Mouse (Mus musculus) thymus, postnatal 25 days (tissue): Measurements from ENCODE around the gene Trip6.

Experiments
- DNase-seq: peaks from one replicate; pipeline ENCODE4 v3.0.0; 2022

Gene Trip6

DNA sequence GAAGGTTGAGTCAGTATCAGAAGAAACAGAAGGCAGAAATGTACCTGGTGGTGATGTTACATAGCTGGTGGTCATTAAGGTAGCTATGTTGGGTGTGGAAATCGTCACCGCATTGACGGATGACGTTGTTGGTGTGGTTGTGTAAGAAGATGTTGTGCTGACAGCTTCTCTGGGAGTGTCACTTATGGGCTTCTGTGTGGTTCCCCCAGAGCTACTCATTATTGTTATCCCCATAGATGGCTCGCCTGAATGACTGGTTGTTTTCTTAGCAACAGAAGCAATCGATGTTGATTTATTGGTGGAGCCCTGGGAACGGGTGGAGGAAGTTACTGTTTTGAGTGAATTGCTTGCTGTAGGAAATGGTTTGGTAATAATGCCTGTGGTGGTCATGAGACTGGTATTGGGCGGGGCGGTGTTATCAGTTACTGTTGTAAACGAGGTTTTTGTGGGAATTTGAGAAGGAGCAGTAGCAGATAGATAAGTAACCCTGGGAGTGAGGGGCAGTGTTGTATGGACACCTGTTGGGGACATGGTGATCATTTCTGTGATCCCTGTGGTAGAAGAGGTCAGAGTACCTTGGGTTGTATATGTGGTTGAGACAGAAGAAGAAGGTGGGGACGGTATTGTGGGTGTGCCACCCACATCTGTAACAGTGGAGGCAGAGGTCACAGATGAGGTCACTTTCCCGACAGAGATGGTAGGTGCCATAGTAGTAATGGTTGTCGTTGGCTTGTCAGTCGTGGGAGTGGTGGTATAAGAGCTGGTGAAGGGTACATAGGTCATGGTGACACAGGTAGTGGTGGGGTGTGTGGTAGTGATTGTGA, 50.1 kb downstream of the Trip6 start:
- DNase-seq: no peak
